Mouse (Mus musculus) bone marrow macrophage, adult 2 months (primary cell): Measurements from ENCODE around the gene Adamts3. TPM values are rescaled to one million over a fixed set of nuclear protein-coding genes. Genes with fewer than 3 reads are reported as not detected.

Experiments used
- H3K27ac ChIP-seq: 2 replicates; pipeline ENCODE4 v1.5.1; 2012; ENCODE audit warnings: low read depth, low read length; ENCODE audit not compliant: insufficient read depth
- H3K4me1 ChIP-seq: 2 replicates; pipeline ENCODE4 v1.6.1; 2012; ENCODE audit warnings: low read length; ENCODE audit not compliant: control insufficient read depth, insufficient read depth
- H3K4me3 ChIP-seq: 2 replicates; pipeline ENCODE4 v1.5.1; 2012; ENCODE audit warnings: mild to moderate bottlenecking, low read length, moderate library complexity; ENCODE audit not compliant: insufficient read depth
- CTCF ChIP-seq: IDR thresholded peaks from 2 replicates; pipeline ENCODE4 v1.5.1; 2012; ENCODE audit warnings: low read depth, mild to moderate bottlenecking, low read length, moderate library complexity
- POLR2A ChIP-seq: IDR thresholded peaks from 2 replicates; pipeline ENCODE4 v1.6.1; 2012; ENCODE audit warnings: mild to moderate bottlenecking, low read depth, low read length, borderline replicate concordance
- polyA plus RNA-seq: library from polyadenylated mRNA; stranded (reverse); fragments of >200 nt; gene quantifications from 2 replicates; pipeline ENCODE4 v1.2.4, GENCODE M21; 2012; ENCODE audit not compliant: missing spikeins, insufficient read depth, insufficient read length

Adamts3 gene
- polyA plus RNA-seq, 1 experiment, result not detected

DNA sequence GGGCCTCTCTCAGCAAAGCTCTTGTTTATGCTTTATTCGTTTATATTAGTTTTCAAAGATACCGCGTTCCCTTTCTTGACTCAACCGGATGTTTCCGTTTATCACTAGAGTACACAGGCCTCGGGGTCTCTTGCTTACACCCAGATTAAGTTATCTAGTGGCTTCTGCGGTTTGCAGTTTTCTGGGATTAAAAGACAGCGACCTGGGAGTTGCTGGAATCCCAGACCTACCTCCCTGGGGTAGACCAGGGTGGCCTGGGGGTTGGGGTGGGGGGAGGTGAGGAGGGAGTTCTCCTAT, 722 bp upstream of the Adamts3 start:
- no peak overlapping the region for H3K27ac ChIP-seq

DNA sequence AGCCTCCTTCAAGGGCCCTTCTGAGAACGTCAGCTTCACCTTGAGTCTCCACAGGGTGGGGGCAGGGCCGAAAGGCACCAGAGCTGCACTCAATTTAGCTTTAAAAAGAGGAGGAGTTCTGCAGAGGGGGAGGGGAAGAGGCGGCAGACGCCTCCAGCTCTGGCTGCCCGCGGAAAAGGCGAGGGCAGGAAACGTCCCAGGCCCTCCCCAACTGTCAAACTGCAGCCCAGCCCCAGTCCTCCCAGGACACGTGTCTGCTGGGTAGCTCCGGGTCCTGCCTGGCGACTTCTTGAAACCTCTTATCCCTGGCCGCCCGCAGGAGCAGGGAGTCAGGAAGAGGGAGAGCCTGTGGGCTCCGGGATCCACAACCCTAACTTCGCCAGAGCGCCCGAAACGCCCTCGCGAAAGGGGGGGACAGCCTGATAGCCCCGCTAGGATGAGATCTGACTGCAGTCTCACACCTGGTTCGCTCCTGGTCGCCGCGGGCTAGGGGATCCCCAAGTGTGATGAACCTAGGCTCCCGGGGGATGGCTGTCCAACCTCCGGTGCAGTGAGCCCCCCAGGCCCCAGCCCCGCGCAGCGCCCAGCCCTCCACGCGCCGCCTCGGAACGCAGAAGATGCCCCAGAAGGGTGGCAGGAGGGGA, 921 bp downstream of the Adamts3 start:
- Histone ChIP-seq H3K4me3 (no peak overlapping the region), H3K4me1 (no peaks in the 10 kb centered on the region), H3K27ac (no peak overlapping the region)
- TF ChIP-seq POLR2A (no peak), CTCF (no peak)

More for the DNA sequence above, 722 bp upstream of the Adamts3 start:
- TF ChIP-seq CTCF (no peak), POLR2A (no peak)
- no peak overlapping the region for H3K4me3 ChIP-seq
- H3K4me1 ChIP-seq, result no peaks in the 10 kb centered on the region

GRCm38 (mm10) chr5:89881425-89881824, 1.7 kb downstream of the Adamts3 start:
- TF ChIP-seq CTCF, result no peak
- no peak for TF ChIP-seq POLR2A
- H3K4me1 ChIP-seq, result no peaks in the 10 kb centered on the region
- H3K27ac ChIP-seq, result no peak overlapping the region
- no peak overlapping the region for H3K4me3 ChIP-seq

GRCm38 (mm10) chr5:89878866-89879392, 4.2 kb downstream of the Adamts3 start:
- Histone ChIP-seq H3K4me3 (no peak overlapping the region), H3K27ac (no peak overlapping the region), H3K4me1 (no peaks in the 10 kb centered on the region)
- TF ChIP-seq CTCF (no peak), POLR2A (no peak)

GRCm38 (mm10) chr5:89872661-89873060, 10.5 kb downstream of the Adamts3 start:
- H3K4me1 ChIP-seq, result no peaks in the 10 kb centered on the region
- no peak for TF ChIP-seq POLR2A
- TF ChIP-seq CTCF, result no peak
- no peak overlapping the region for H3K4me3 ChIP-seq
- H3K27ac ChIP-seq, result no peak overlapping the region

- TF ChIP-seq CTCF (no peak), POLR2A (no peak)
- Histone ChIP-seq H3K4me3 (no peak overlapping the region), H3K4me1 (no peaks in the 10 kb centered on the region), H3K27ac (no peak overlapping the region)
Measured at GRCm38 (mm10) chr5:89859603-89860002, 23.5 kb downstream of the Adamts3 start.

- H3K4me1 ChIP-seq, result no peaks in the 10 kb centered on the region
- TF ChIP-seq POLR2A, result no peak
- no peak for TF ChIP-seq CTCF
- no peak overlapping the region for H3K4me3 ChIP-seq
- H3K27ac ChIP-seq, result no peak overlapping the region
Measured at GRCm38 (mm10) chr5:89858837-89859236, 24.3 kb downstream of the Adamts3 start.

GRCm38 (mm10) chr5:89846551-89846950, 36.6 kb downstream of the Adamts3 start:
- no peak overlapping the region for H3K4me3 ChIP-seq
- H3K27ac ChIP-seq, result no peak overlapping the region
- H3K4me1 ChIP-seq, result no peaks in the 10 kb centered on the region
- TF ChIP-seq POLR2A, result no peak
- no peak for TF ChIP-seq CTCF

DNA sequence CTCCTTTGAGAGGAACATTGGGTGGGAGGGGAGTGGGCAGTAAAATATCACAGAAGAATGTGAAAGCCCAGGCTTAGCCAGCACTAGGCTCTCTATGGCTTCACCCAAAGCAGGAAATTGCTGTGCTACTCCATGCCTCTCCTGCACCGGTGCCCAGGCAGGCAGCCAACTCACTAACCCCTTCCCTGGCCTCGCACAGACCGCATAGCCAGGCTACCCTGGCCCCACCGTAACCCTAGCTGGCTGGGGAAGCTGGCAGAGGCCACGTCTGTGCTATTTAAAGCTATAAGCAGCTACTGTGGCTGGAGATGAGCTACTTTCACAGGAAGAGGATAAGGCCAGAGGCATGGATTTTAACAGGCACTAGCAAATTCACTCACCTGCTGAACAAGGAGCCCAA, 38.8 kb downstream of the Adamts3 start:
- Histone ChIP-seq H3K27ac (no peak overlapping the region), H3K4me1 (no peaks in the 10 kb centered on the region), H3K4me3 (no peak overlapping the region)
- TF ChIP-seq POLR2A (no peak), CTCF (no peak)

DNA sequence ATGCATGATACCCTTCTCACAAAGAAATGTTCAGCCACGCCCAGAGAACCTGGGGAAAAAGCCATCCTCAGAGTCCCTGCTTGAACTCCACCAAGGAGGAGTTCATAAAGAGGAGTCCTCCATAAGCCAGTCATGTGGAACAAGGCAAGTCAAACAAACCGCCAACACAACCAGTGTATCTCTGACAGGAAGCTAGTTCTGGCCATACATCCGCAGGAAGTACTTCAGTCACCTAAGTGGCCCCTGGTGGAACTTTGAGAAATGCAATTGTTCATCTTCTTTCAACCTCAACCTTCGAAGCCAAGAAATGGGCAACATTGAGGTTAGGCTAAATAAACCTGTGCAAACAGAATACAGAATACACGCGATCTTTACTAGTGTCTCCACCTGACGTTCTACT, 39.7 kb downstream of the Adamts3 start:
- no peak for TF ChIP-seq POLR2A
- no peak for TF ChIP-seq CTCF

GRCm38 (mm10) chr5:89839627-89840026, 43.5 kb downstream of the Adamts3 start:
- H3K4me1 ChIP-seq, result no peaks in the 10 kb centered on the region
- no peak overlapping the region for H3K27ac ChIP-seq
- no peak for TF ChIP-seq POLR2A
- no peak for TF ChIP-seq CTCF
- no peak overlapping the region for H3K4me3 ChIP-seq

More for the DNA sequence above, 39.7 kb downstream of the Adamts3 start:
- H3K27ac ChIP-seq, result no peak overlapping the region
- no peaks in the 10 kb centered on the region for H3K4me1 ChIP-seq
- no peak overlapping the region for H3K4me3 ChIP-seq
